Mouse (Mus musculus) gastrocnemius, postnatal 14 days (tissue): ENCODE measurements around the gene Tmem248. TPM values are rescaled to one million over a fixed set of nuclear protein-coding genes. Genes with fewer than 3 reads are reported as not detected.
"Not testable (repeated sequence)": the region's sequence is repeated elsewhere in the genome, so short reads cannot be mapped to it uniquely, and the experiment has no call there.

Experiments used
- DNase-seq: peaks from one replicate; pipeline ENCODE4 v3.0.0; 2021; ENCODE audit warnings: mixed read lengths
- intact Hi-C: fragments of 180-260 bp; cut with DNase I; formaldehyde crosslinking; loops from one replicate; pipeline ENCODE4 v1.15.1; 2025; ENCODE audit warnings: low total_unique reads
- total RNA-seq, 2 experiments: library from RNA; stranded (reverse); gene quantifications; 2 replicates each; pipeline ENCODE4 v1.2.3; 2021

Tmem248 gene
- total RNA-seq, 2 experiments from 2014 or later = 28.6 to 29.6 TPM

GRCm38 (mm10) chr5:130255017-130255720 lies 38.3 kb downstream of the Tmem248 start, which contains the start of the genes Sbds and Tyw1:
Gene Sbds, minus strand, starts transcription at chr5:130255530.
Gene Tyw1, plus strand, starts transcription at chr5:130255619.
- peak; percentile 97 for DNase-seq
- intact Hi-C loops = no loop called here

- intact Hi-C loops, DNase-seq: not testable (repeated sequence)
These were observed 39.1 kb downstream of the Tmem248 start for GRCm38 (mm10) chr5:130255799-130256525.

DNA sequence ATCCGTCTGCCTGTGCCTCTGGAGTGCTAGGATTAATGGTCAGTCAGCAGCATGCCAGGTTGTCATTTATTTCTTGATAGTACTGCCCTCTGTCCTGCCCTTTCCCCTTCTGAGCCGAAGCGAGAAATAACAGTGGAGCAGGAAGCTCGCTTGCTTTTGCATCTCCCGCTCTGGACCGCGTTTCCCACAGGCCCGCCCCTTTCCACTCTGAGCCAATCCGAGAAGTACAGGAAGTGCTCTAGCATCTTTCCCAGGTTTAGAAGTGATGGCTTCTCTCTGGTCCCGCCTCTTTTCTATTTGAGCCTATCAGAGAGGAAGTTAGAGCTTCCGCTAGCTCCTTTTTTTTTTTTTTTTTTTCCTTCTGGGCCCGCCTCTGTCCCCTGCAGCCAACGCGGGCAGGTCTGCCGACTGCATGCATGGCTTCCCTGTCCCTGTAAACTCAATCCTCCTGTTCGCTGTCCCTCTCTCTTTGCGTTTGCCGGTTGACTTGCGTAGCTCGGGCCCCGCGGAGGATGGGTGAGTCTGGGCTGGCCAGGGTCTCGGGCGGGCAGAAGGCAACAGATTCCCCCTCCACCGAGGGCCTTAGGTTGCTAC lies 39.9 kb downstream of the Tmem248 start:
- DNase-seq = peak; percentile 94
- intact Hi-C loops = no loop called here

- intact Hi-C loops = no loop called here
- no peak for DNase-seq
These were observed 40.4 kb downstream of the Tmem248 start for GRCm38 (mm10) chr5:130257303-130257702.

DNA sequence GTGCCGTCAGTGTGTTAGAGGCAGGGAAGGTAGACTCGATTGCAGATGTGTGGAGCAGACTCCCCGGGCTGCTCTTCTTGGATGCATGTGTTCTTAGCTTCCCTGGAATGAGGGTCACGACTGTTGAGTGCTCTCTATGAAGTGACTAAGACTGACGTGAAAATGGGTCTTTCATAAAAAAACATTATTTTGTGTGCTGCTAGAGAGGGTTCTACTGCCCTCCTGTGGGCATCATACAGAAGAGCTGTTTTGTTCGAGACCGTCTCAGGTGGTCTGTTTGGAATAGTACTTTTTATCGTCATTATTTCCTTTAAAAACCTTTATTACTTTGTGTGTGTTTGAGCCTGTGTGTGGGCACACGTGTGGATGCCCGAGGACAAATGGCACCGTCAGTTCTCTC lies 46.6 kb downstream of the Tmem248 start:
- DNase-seq = no peak
- intact Hi-C loops = no loop called here

DNA sequence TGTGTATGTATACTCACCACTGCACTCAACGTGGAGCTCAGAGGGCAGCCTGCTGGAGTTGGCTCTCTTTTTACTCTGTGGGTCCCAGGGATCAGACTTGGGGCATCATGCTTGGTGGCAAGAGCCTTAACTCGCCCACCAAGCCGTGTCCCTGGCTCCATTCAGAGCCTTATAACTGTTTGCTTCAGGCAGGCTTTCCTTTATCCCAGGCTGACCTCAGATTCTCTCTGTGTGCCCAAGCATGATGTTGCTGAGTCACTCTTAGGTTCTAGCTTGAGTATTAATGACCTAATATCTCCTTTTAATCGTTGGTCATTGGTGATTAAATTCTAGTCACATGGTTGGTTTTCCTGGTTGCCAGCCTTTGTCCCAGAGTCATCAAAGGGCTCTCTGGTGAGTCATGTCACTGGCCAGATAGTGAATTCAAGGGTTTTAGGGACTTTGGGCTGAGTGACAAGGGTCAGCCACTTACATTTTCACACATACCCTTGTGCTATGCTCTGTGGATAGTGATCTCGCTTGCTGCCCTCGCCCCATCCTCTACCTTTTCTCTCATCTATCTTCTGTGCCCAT lies 47.6 kb downstream of the Tmem248 start:
- intact Hi-C loops = no loop called here
- no peak for DNase-seq

- intact Hi-C loops = no loop called here
- DNase-seq = peak; percentile 25
These were observed 49.8 kb downstream of the Tmem248 start for GRCm38 (mm10) chr5:130266651-130267050.

GRCm38 (mm10) chr5:130267316-130267715 lies 50.4 kb downstream of the Tmem248 start:
- intact Hi-C loops = no loop called here
- DNase-seq = peak; percentile 55

GRCm38 (mm10) chr5:130268976-130269375 lies 52.1 kb downstream of the Tmem248 start:
- no peak for DNase-seq
- intact Hi-C loops = no loop called here

- no peak for DNase-seq
- intact Hi-C loops = no loop called here
These were observed 55.5 kb downstream of the Tmem248 start for GRCm38 (mm10) chr5:130272344-130272743.

DNA sequence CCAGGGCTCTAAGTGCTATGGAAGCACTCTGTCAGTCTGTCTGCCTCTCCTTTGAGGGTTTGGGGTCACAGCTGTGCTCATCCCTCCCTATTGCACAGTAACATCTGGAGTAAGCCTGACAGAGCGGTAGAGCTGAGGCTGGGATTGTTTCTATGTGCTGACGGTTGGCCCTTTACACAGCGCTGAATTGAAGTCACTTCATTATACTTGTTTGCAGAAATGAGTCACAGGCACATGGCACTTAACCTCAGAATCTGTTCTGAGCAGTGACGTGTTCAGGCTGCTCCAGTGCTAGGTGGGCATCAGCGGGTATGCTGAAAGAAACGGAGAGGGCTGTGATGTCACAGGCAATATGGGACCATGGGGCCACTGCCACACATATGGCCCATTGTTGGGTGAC lies 56.2 kb downstream of the Tmem248 start:
- DNase-seq = no peak
- intact Hi-C loops = no loop called here

GRCm38 (mm10) chr5:130275509-130275908 lies 58.6 kb downstream of the Tmem248 start:
- intact Hi-C loops = loop anchor here (5.0 kb wide), 1 partner anchor 577 kb away; no protein-coding TSS in a partner anchor

GRCm38 (mm10) chr5:130278011-130278472 lies 61.2 kb downstream of the Tmem248 start:
- intact Hi-C loops = loop anchor here (5.0 kb wide), 1 partner anchor 574 kb away; no protein-coding TSS in a partner anchor
- no peak for DNase-seq

More at GRCm38 (mm10) chr5:130275509-130275908, 58.6 kb downstream of the Tmem248 start:
- DNase-seq = no peak

DNA sequence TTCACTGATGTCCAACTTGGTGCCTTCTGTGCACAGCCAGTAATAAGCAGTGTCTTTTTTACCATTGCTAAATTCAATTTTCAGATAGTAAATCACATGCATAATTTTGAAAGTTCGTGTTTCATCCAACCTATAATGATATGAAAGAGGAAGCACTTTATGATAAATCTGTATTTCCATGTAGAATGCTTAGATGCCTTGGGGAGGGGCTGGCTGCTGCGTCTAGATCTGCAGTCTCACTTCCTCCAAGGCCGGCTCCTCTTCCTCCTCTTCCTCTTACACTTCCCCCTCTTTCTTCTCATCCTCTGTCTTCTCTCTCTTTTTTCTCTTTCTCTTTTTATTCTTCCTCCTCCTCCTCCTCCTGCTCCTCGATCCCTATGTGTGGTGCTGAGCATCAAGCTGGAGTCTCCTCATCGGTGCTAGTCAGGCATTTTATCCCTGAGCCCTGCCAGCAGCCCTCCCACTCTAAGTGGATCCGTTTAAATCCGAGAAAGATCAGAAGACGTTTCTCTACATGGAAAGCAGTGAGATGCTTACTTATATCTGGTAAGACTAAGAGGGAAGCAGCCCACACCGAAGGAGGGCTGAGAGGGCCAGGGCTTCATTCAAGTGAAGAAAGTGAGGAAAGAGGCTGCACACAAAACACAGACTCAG lies 66.3 kb downstream of the Tmem248 start:
- DNase-seq = no peak
- intact Hi-C loops = no loop called here

- no peak for DNase-seq
- intact Hi-C loops = no loop called here
These were observed 71.2 kb downstream of the Tmem248 start for GRCm38 (mm10) chr5:130288106-130288505.

DNA sequence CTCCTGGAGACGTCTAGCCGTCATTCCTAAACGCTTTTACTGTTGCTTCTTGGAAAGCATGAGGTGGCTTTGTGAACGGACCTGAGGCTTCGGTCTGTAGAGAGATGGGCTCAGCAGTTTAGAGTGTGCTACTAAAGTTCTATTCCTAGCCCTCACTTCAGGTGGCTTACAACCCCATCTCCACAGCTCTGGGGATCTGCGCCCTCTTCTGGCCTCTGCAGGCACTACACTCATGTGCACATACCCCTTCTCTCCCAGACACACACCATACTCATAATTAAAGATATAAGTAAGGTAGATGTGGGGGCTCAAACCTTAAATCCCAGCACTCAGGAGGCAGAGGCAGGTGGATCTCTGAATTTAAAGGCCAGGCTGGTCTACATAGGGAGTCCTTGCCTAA lies 73.4 kb downstream of the Tmem248 start:
- intact Hi-C loops = no loop called here
- DNase-seq = no peak

DNA sequence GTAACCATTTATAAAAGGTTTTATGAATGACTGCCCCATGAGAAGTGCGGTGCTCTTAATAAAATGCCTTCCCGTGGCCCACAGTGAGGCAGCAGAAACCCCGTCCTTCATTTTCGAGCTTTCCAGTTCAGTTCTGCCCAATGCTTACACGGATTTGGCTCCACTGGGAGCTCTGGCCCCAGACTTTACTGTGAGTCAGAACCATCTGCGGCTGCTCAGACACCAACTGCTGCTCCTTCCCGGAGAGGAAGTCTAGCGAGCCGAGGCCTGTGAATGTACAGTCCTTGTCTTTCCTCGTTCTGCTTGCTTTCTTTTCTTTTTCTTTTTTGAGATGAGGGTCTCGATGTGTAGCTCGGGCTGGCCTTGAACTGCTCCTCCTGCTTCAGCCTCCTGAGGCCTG lies 73.9 kb downstream of the Tmem248 start:
- DNase-seq = no peak
- intact Hi-C loops = no loop called here

- intact Hi-C loops = no loop called here
- no peak for DNase-seq
These were observed 76.1 kb downstream of the Tmem248 start for GRCm38 (mm10) chr5:130292976-130293375.
